Mouse (Mus musculus): Measurements from ENCODE around the gene Gm3676. TPM values are rescaled to one million over a fixed set of nuclear protein-coding genes. Genes with fewer than 3 reads are reported as not detected.
"Not testable (repeated sequence)": the region's sequence is repeated elsewhere in the genome, so short reads cannot be mapped to it uniquely, and the experiment has no call there.

Gm3676 gene
- total RNA-seq (2022), result under 1 TPM in 1 of 4 experiments, not detected in 3; 0.46 TPM

DNA sequence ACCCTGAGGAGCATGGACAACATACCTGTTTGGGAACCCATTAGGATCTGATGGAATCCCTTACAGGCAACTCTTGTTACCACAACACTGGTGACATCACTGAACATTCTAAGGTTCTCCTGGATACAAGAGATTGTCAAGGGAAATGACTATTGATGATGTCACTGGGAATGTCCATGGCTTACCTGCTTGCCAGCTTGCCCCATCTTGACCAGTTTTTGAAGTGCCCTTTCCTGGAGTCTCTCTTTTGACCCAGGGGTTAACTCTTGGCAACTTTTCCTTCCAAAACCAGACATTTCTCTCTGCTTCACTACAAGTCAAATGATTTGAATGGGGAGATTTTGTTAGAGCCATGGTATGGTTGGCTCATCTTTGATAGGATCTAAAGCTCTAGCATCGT lies at the start of gene Gm3676:
Gene Gm3676 (minus strand): TSS at position 101 of the 400 bp plus-strand sequence.
- not testable (repeated sequence) for DNase-seq (ENCODE audit: low spot score in 2 of 2)

DNA sequence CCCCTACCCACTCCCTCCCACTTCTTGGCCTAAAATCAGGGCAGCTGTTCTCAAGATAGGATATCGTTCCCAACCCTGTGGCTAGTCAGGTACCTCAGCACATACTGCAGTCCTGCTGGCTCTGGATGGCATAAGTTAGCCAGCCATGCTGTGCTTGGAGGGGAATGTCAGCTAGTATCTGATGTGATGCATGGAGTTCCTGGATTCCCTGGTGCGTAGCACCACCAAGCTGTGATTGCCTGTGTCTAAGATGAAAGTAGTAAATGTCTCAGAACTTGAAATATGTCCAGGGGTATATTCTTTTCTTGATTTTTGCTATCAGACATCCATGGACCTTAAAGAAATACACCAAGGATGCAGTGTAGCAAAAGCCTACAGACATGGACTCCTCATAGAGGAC lies 1.9 kb upstream of the Gm3676 start:
- DNase-seq (ENCODE audit: low spot score in 2 of 2), result not testable (repeated sequence)

DNA sequence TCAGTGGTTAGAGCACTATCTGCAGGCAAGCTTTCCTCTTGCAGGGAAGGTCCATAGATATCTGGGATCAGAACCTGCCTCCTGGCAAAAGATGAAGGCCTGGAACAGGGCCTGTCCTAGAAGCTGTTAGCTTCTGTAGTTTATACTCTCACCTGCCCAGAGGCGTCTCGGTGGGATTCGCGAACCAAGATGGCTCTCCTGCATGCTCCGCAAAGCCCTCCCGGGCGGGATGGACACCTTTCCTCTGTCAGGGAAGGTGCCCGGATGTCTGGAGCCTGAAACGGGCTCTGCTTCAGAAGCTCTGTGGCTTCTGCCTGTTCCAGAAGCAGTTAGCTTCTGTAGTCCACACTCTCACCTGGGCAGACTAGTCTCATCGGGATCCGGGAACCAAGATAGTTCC lies 16.1 kb downstream of the Gm3676 start:
- not testable (repeated sequence) for DNase-seq (ENCODE audit: low spot score in 2 of 2)

DNA sequence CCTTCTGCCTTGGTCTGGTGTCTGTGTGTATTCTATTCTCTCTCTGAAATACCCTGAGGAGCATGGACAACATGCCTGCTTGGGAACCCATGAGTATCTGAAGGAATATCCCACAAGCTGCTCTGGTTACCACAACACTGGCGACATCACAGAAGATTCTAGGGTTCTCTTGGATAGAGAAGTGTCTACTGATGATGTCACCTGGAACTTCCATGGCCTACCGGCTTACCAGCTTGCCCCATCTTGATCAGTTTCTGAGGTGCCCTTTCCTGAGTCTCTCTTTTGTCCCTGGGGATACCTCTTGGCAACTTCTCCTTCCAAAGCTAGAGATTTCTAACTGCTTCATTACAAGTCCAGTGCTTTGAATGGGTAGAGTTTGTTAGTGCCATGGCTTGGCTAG lies 21.8 kb downstream of the Gm3676 start, which contains the start of gene Gm3072:
Gene Gm3072 (minus strand): TSS at position 101 of the 400 bp plus-strand sequence.
- DNase-seq (ENCODE audit: low spot score in 2 of 2), result not testable (repeated sequence)

DNA sequence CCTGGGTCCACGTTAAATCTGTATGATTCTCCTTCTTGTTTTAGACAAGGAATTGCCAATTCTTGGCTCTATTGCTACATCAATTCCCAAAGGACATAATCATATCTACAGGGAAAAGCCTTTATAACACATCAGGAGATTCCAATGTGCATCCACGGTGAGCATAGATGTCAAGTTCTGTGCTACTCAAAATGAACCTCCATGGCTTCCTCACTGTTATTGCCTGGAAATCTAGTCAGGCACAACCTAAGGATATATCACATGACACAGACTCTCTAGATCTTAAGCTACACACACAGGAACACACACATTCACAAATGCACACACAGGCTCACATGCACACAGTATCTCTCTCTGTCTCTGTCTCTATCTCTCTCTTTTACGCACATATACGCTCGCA lies 23.8 kb downstream of the Gm3676 start:
- DNase-seq (ENCODE audit: low spot score in 2 of 2), result not testable (repeated sequence)

DNA sequence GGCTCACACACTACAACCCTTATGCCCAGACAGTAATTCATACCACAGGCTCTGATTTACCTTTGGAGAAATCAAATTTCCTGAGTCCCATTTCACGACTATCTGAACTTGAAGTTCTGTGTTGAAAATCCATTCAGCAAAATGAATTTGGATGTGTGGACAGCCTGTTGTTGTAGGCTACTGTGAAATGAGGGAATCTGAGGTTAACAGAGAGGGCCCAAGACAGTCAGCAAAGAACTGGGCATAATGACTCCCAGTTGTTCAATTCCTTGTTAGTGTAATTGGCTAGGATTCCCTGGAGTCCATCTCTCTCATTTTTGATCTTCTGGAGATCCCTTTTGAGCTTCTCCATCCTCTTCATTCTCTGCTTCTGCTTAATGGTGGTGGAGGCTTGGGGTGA lies 35.6 kb downstream of the Gm3676 start:
- DNase-seq (ENCODE audit: low spot score in 2 of 2), result not testable (repeated sequence)

DNA sequence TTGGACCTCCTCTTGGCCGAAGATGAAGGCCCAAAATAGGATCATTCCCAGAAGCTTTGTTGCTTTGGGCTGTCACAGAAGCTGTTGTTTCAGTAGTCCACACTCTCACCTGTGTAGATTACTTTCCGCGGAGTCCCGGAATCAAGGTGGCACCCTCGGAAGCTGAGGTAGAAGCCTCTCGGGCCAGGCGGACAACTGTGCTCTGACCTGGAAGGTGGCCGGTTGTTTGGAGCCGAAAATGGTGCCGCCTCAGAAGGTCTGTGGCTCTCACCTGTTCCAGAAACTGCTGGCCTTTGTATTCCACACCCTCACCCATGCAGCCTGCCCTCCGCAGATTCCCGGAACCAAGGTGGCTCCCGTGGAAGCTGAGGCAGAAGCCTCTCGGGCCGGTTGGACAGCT lies 45.4 kb downstream of the Gm3676 start:
- DNase-seq (ENCODE audit: low spot score in 2 of 2), result not testable (repeated sequence)

Other genes starting within 250 kb of the Gm3676 start
- gene Gm6482, start 238.2 kb downstream of the Gm3676 start, total RNA-seq (2022), result not detected
- gene Gm7954, start 193.0 kb downstream of the Gm3676 start, total RNA-seq (2022), result not detected
- not detected for gene Gm3486, start 157.0 kb downstream of the Gm3676 start, total RNA-seq (2022)
- not detected for gene Gm7970, start 90.9 kb downstream of the Gm3676 start, total RNA-seq (2022)
- 1 to 10 TPM in 2 of 4 experiments, under 1 TPM in 1, not detected in 1; 0.70 to 1.4 (median 1.4) TPM for gene 1700049E17Rik2, start 73.3 kb downstream of the Gm3676 start, total RNA-seq (2022)
- gene Gm3072, start 21.9 kb downstream of the Gm3676 start, total RNA-seq (2022), result not detected
- gene Gm8068, start 55.4 kb upstream of the Gm3676 start, total RNA-seq (2022), result not detected
- gene Gm7929, start 104.1 kb upstream of the Gm3676 start, total RNA-seq (2022), result not detected
- not detected for gene Gm47189, start 126.0 kb upstream of the Gm3676 start, total RNA-seq (2022)

Measured in left cerebral cortex, adult 8-10 months (tissue).